In the genomic region with DNA sequence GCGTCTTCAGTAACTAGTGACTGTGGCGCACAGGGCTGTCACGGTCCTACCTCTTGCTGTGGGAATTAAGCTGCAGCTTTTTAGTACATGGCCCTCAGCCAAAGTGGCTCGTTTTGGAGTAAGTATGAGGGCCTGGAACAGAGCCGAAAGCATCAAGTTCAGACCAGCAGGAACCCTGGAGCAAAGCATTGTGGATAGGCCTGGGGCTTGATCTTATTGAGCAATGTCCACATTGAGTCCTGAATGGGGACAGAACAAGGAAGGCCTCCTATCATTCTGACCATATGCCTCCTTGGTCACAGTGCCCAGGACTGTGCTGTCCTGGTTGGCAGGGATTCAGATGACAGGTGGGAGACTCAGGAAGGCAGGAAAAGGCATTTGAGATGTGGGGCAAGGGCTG, we compare ENCODE assay signal across 12 mouse cellular contexts. TPM values are rescaled to one million over a fixed set of nuclear protein-coding genes. Genes with fewer than 3 reads are reported as not detected.
DNase-seq lines count a peak whose midpoint lies in the region; ATAC-seq and TF ChIP-seq lines count a peak whose summit lies in the region.
"Had no signal": no experiment of that assay in that cellular context is flagged by ENCODE, and none has a peak within 500 bp of the region (broad histone marks: within the 10 kb centered on the region; RNA-seq: fewer than 3 reads in every experiment).

No protein-coding gene starts in this region.

- no peaks in the 10 kb centered on the region for H3K9me3 ChIP-seq in heart, embryonic 16.5 days (replicated peaks; ENCODE audit: control insufficient read depth, low read length)
- H3K9me3 ChIP-seq: neural tube, embryonic 12.5 days had no signal

- H3K27ac ChIP-seq in heart, embryonic 16.5 days (ENCODE audit: low read length) = peak overlapping the region; percentile 31; the same call in 1 of the 2 replicates
- H3K27ac ChIP-seq in spleen, adult 2 months (ENCODE audit: insufficient read depth, low read length) = peak overlapping the region; percentile 29
- H3K27ac ChIP-seq: neural tube, embryonic 12.5 days had no signal

- no peaks in the 10 kb centered on the region for H3K36me3 ChIP-seq in heart, embryonic 16.5 days (ENCODE audit: control insufficient read depth, insufficient read depth)
- H3K36me3 ChIP-seq in spleen, adult 2 months (ENCODE audit: control insufficient read depth, insufficient read depth, low read length) = no peaks in the 10 kb centered on the region
- H3K36me3 ChIP-seq: neural tube, embryonic 12.5 days had no signal

- H3K4me3 ChIP-seq in heart, embryonic 16.5 days (ENCODE audit: low read length) = no peak overlapping the region
- no peak overlapping the region for H3K4me3 ChIP-seq in spleen, adult 2 months (ENCODE audit: extremely low read depth, insufficient read depth, insufficient read length)
- H3K4me3 ChIP-seq: neural tube, embryonic 12.5 days had no signal

- H3K4me2 ChIP-seq in heart, embryonic 16.5 days (ENCODE audit: low read depth, low read length) = no peak overlapping the region
- H3K4me2 ChIP-seq: neural tube, embryonic 12.5 days had no signal

- H3K9ac ChIP-seq in heart, embryonic 16.5 days (ENCODE audit: low read length) = no peak overlapping the region
- H3K9ac ChIP-seq: liver, postnatal 0 days; neural tube, embryonic 12.5 days had no signal

- no peaks in the 10 kb centered on the region for H3K27me3 ChIP-seq in heart, embryonic 16.5 days (ENCODE audit: control insufficient read depth, insufficient read depth, low read length)
- H3K27me3 ChIP-seq in spleen, adult 2 months (ENCODE audit: control insufficient read depth, insufficient read depth, low read length) = no peaks in the 10 kb centered on the region
- H3K27me3 ChIP-seq: CH12.LX; neural tube, embryonic 12.5 days had no signal

- whole genome bisulfite sequencing in heart, embryonic 16.5 days = 51% methylated on average over 5 of the region's 5 CpGs
- WGBS in spleen, adult 2 months = 82% methylated on average over 5 of the region's 5 CpGs

- no peak for TF ChIP-seq POLR2A in spleen, adult 2 months (IDR thresholded peaks at IDR 0.05; ENCODE audit: low read depth, low read length)

- H3K4me1 ChIP-seq in heart, embryonic 16.5 days (ENCODE audit: control insufficient read depth, insufficient read depth, low read length) = peaks cover 9% of the 10 kb centered on the region
- peaks cover 6% of the 10 kb centered on the region for H3K4me1 ChIP-seq in spleen, adult 2 months (ENCODE audit: control insufficient read depth, insufficient read depth, insufficient read length)

- ATAC-seq in heart, embryonic 16.5 days (replicated peaks; ENCODE audit: extremely low read depth, insufficient read depth, low FRiP score) = no peak; the same call in 1 of the 2 replicates
- peak; percentile 24; the same call in 1 of the 2 replicates for ATAC-seq in megakaryocyte-erythroid progenitor cell, adult 5-6 weeks (replicated peaks; ENCODE audit: low FRiP score, low TSS enrichment, poor library complexity, severe bottlenecking)

- no peak for DNase-seq in heart, adult 8-10 months (ENCODE audit: low spot score)
- no peak for DNase-seq in spleen, adult 2 months (ENCODE audit: low read depth in 1 of 2, low spot score in 2 of 2)
- no peak for DNase-seq in spleen, adult 12 weeks (ENCODE audit: low spot score)
- DNase-seq in cerebellum, postnatal 25 days = peak; percentile 83 to 89
- no peak for DNase-seq in retina, embryonic 14.5 days (ENCODE audit: low spot score)
- no peak for DNase-seq in layer of hippocampus, postnatal 36 days
- DNase-seq: liver, postnatal 0 days; thymus, adult 18-20 months had no signal

- TF ChIP-seq CTCF in spleen, adult 2 months (IDR thresholded peaks at IDR 0.05; ENCODE audit: extremely low read depth, insufficient read depth, insufficient read length, insufficient replicate concordance) = no peak

RNA-seq across cellular contexts. Expression of a gene that starts 10.9 kb away (rescaled TPM):
- 0.42 and 1.5 TPM in 2 replicates for polyA plus RNA-seq in heart, embryonic 16.5 days (2015; fragmentation: Nextera tagmentation; extraction: Ambion mirVana)
- 1 to 10 TPM; 1.1 to 1.9 (median 1.3) TPM for total RNA-seq in heart, adult 8-10 months (2022)
- 4.1 and 5.5 TPM in 2 replicates for polyA plus RNA-seq in spleen, adult 2 months (2012; rRNA removed)
- total RNA-seq in megakaryocyte-erythroid progenitor cell, adult 5-6 weeks (2014; fragmentation: Nextera tagmentation) = 0.52 and 4.6 TPM in 2 replicates
- 1.2 TPM in 1 of 2 replicates, not detected in the other for total RNA-seq in megakaryocyte-erythroid progenitor cell, adult 5-6 weeks (2017)
- 10 to 100 TPM in 1 of 2 experiments, 1 to 10 TPM in 1; 10.0 to 12.1 TPM for total RNA-seq in layer of hippocampus, postnatal 36 days (2021)

RNA-seq across cellular contexts. Expression of a gene that starts 59.0 kb away (rescaled TPM):
- 35.2 and 38.2 TPM in 2 replicates for polyA plus RNA-seq in heart, embryonic 16.5 days (2015; fragmentation: Nextera tagmentation; extraction: Ambion mirVana)
- 10 to 100 TPM; 16.4 to 27.6 (median 19.2) TPM for total RNA-seq in heart, adult 8-10 months (2022)
- 0.26 and 0.42 TPM in 2 replicates for polyA plus RNA-seq in spleen, adult 2 months (2012; rRNA removed)
- total RNA-seq in megakaryocyte-erythroid progenitor cell, adult 5-6 weeks (2014; fragmentation: Nextera tagmentation) = 67.6 and 96.7 TPM in 2 replicates
- 162 and 169 TPM in 2 replicates for total RNA-seq in megakaryocyte-erythroid progenitor cell, adult 5-6 weeks (2017)
- 10 to 100 TPM; 33.5 to 35.8 TPM for total RNA-seq in layer of hippocampus, postnatal 36 days (2021)

Comparison
In these comparisons a context has a peak if more than half of its experiments do, and no peak if none do; other contexts are left out.
1. DNase-seq: peak in cerebellum, postnatal 25 days (2 of 2); none in heart, adult 8-10 months (single experiment), spleen, adult 2 months (0 of 2), spleen, adult 12 weeks (single experiment), retina, embryonic 14.5 days (single experiment) and layer of hippocampus, postnatal 36 days (0 of 2).